Mouse (Mus musculus) heart, postnatal 0 days (tissue): ENCODE measurements at regions not wholly inside any gene's neighbourhood (a gene's known extent, or its start where the extent isn't known, plus 50 kb on each side); places are given as distances from the start of the nearest gene placed in this dataset.

Experiments
- CTCF ChIP-seq: IDR thresholded peaks from 2 replicates; pipeline ENCODE4 v1.5.1; 2016; ENCODE audit warnings: antibody characterized with exemption, control low read depth, low read depth
- EP300 ChIP-seq: IDR thresholded peaks from 2 replicates; pipeline ENCODE4 v1.6.1; 2016; ENCODE audit warnings: antibody characterized with exemption, low read depth

DNA sequence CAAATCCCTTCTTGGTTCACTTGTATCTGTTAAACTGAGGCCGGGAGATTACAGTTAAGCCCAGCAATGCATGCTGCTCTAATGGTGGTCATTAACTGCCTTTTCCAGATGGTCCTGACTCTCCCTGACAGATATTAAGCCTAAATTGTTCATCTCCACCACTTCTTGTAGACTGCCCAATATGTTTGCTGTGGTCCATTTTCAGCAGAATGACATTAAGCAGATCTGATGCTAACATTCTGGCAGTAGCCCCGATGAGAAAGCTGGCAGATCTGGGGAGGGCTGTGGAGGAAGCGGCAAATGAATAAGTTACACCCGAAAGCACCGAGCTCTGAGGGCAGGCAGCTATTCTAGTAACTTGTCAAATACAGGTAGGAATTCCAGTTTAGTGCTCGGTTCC, 123.5 kb upstream of the Cdh6 start:
- TF ChIP-seq CTCF (no peak), EP300 (no peak)
